ENCODE assay signal across 8 mouse cellular contexts in the genomic region with DNA sequence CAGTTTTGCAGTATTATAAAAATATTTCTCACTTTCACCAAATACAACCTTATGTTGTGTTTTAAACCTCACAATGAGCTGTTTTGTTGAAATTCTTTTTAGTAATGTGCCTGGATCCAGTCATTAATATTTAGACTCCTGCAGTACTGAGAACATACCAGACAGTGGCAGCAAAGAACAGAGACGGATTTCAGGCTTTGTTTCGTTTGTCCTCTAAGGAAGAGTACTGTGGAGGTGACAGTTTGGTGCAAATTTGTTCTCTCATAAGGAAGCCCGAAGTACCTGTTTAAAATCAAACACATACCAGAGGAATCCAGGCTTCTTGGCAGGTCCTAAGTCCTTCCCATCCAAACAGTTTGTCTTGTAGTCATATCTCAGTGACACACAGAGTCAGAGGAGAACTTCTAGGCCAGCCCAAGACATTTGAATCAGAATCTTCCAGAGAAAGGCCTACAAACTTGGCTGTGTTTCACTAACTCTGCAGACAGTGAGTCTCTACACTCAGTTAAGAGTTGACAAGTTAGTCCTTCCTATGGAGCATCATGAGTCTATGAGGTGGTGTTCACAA. TPM values are rescaled to one million over a fixed set of nuclear protein-coding genes. Genes with fewer than 3 reads are reported as not detected.
DNase-seq lines count a peak whose midpoint lies in the region; ATAC-seq and TF ChIP-seq lines count a peak whose summit lies in the region.

No protein-coding gene starts in this region.

- ATAC-seq in kidney, embryonic 14.5 days (ENCODE audit: low FRiP score, low TSS enrichment), result no peak
- ATAC-seq in hematopoietic stem cell, adult 5-6 weeks (replicated peaks in 1 of 2; ENCODE audit: insufficient read depth in 1 of 2, low FRiP score in 2 of 2, low TSS enrichment in 1 of 2, low read depth in 1 of 2, poor library complexity in 2 of 2, severe bottlenecking in 2 of 2), result peak; percentile 83 to 92

- H3K27me3 ChIP-seq in kidney, adult 2 months (replicated peaks; ENCODE audit: control insufficient read depth, insufficient read depth, low read length), result no peaks in the 10 kb centered on the region
- no peaks in the 10 kb centered on the region for H3K27me3 ChIP-seq in kidney, embryonic 14.5 days (ENCODE audit: control insufficient read depth, insufficient read depth, low read length)
- H3K27me3 ChIP-seq in E14TG2a.4 (ENCODE audit: insufficient read depth, low read length), result no peaks in the 10 kb centered on the region

- no peak overlapping the region for H3K4me2 ChIP-seq in kidney, embryonic 14.5 days (replicated peaks; ENCODE audit: low read depth, low read length)

- DNase-seq in kidney, adult 2 months, result peak; percentile 63
- peak; percentile 21 to 34 for DNase-seq in adrenal gland, postnatal 36 days
- peak; percentile 42 to 66 for DNase-seq in left cerebral cortex, postnatal 25 days (ENCODE audit: low spot score in 2 of 2)
- no peak for DNase-seq in urinary bladder, adult 2 months (ENCODE audit: low spot score)
- no peak for DNase-seq in spleen, adult 18-20 months

- intact Hi-C loops in left cerebral cortex, postnatal 25 days (cut with DNase I), result loop anchor here (5.0 to 10.0 kb wide), 3 partner anchors 145 to 1213 kb away; no protein-coding TSS in a partner anchor

- H3K4me1 ChIP-seq in kidney, adult 2 months (ENCODE audit: control insufficient read depth, insufficient read depth, low read length), result peaks cover 4% of the 10 kb centered on the region; the same call in 1 of the 2 replicates
- no peaks in the 10 kb centered on the region for H3K4me1 ChIP-seq in kidney, embryonic 14.5 days (ENCODE audit: control insufficient read depth, insufficient read depth, low read length)
- H3K4me1 ChIP-seq in E14TG2a.4 (replicated peaks; ENCODE audit: low read depth, low read length), result peaks cover 68% of the 10 kb centered on the region

- 9% methylated on average over 3 of the region's 3 CpGs for WGBS in kidney, adult 2 months
- WGBS in kidney, embryonic 14.5 days, result 21% methylated on average over 3 of the region's 3 CpGs

- H3K9me3 ChIP-seq in kidney, embryonic 14.5 days (ENCODE audit: control insufficient read depth, low read length), result no peaks in the 10 kb centered on the region
- H3K9me3 ChIP-seq in E14TG2a.4 (ENCODE audit: low read length), result no peaks in the 10 kb centered on the region

- no peak overlapping the region for H3K9ac ChIP-seq in kidney, embryonic 14.5 days (ENCODE audit: low read depth, low read length)

- peak; percentile 55 for TF ChIP-seq CTCF in kidney, adult 2 months (conservative IDR thresholded peaks at IDR 0.05; ENCODE audit: insufficient read depth, insufficient read length, low read depth, low read length)
- peak; percentile 55 for TF ChIP-seq CTCF in E14TG2a.4 (conservative IDR thresholded peaks at IDR 0.05; ENCODE audit: low read length)

- H3K36me3 ChIP-seq in kidney, adult 2 months (ENCODE audit: control insufficient read depth, insufficient read depth, low read length), result no peaks in the 10 kb centered on the region
- no peaks in the 10 kb centered on the region for H3K36me3 ChIP-seq in kidney, embryonic 14.5 days (ENCODE audit: control insufficient read depth, insufficient read depth, low read length)
- H3K36me3 ChIP-seq in E14TG2a.4 (ENCODE audit: insufficient read depth, low read length), result no peaks in the 10 kb centered on the region

- no peak overlapping the region for H3K4me3 ChIP-seq in kidney, adult 2 months (ENCODE audit: insufficient read depth, low read depth, low read length)
- H3K4me3 ChIP-seq in kidney, embryonic 14.5 days (ENCODE audit: low read length), result no peak overlapping the region
- no peak overlapping the region for H3K4me3 ChIP-seq in E14TG2a.4 (replicated peaks; ENCODE audit: low read length)

- no peak for TF ChIP-seq POLR2A in kidney, adult 2 months (IDR thresholded peaks at IDR 0.05; ENCODE audit: low read depth, low read length)

- H3K27ac ChIP-seq in kidney, adult 2 months (ENCODE audit: insufficient read depth, low read depth, low read length), result peak overlapping the region; percentile 59; the same call in 1 of the 2 replicates
- H3K27ac ChIP-seq in kidney, embryonic 14.5 days (ENCODE audit: low read depth, low read length), result no peak overlapping the region

RNA-seq across cellular contexts. Expression of a gene that starts 52.3 kb away (rescaled TPM):
- 40.0 and 53.1 TPM in 2 replicates for polyA plus RNA-seq in kidney, adult 2 months (2012; rRNA removed)
- 6.2 and 11.6 TPM in 2 replicates for polyA plus RNA-seq in kidney, embryonic 14.5 days (2014; fragmentation: Nextera tagmentation; extraction: Ambion mirVana)
- 10 to 100 TPM; 16.3 to 19.8 TPM for total RNA-seq in adrenal gland, postnatal 36 days (2021)
- 1.0 and 2.8 TPM in 2 replicates for total RNA-seq in hematopoietic stem cell, adult 5-6 weeks (2017)
- 100 to 1,000 TPM in 1 of 2 experiments, 10 to 100 TPM in 1; 91.0 to 115 TPM for total RNA-seq in left cerebral cortex, postnatal 25 days (2021)
- polyA plus RNA-seq in urinary bladder, adult 2 months (2012; rRNA removed), result 27.9 and 30.2 TPM in 2 replicates

RNA-seq across cellular contexts. Expression of a gene that starts 52.4 kb away (rescaled TPM):
- polyA plus RNA-seq in kidney, adult 2 months (2012; rRNA removed), result 10.2 and 13.3 TPM in 2 replicates
- 1.6 and 3.0 TPM in 2 replicates for polyA plus RNA-seq in kidney, embryonic 14.5 days (2014; fragmentation: Nextera tagmentation; extraction: Ambion mirVana)
- total RNA-seq in adrenal gland, postnatal 36 days (2021), result 1 to 10 TPM; 1.4 to 2.0 TPM
- not detected in 2 replicates for total RNA-seq in hematopoietic stem cell, adult 5-6 weeks (2017)
- not detected for total RNA-seq in left cerebral cortex, postnatal 25 days (2021)
- polyA plus RNA-seq in urinary bladder, adult 2 months (2012; rRNA removed), result 3.9 and 5.1 TPM in 2 replicates

Comparison
In these comparisons a context has a peak if more than half of its experiments do, and no peak if none do; other contexts are left out.
1. DNase-seq: peak in kidney, adult 2 months (single experiment), adrenal gland, postnatal 36 days (2 of 2) and left cerebral cortex, postnatal 25 days (2 of 2); none in urinary bladder, adult 2 months (single experiment) and spleen, adult 18-20 months (0 of 2).
2. RNA of a gene that starts 52.3 kb away (total RNA-seq): 91.0 to 115 TPM in left cerebral cortex, postnatal 25 days; 16.3 to 19.8 TPM in adrenal gland, postnatal 36 days and 1.0 to 2.8 TPM in hematopoietic stem cell, adult 5-6 weeks; every median in the first group is over 4 times any median in the second.